Mouse (Mus musculus) right cerebral cortex, postnatal 25 days (tissue): Measurements from ENCODE around the gene Rps6kb2.

Experiments
- DNase-seq: peaks from one replicate; pipeline ENCODE4 v3.0.0; 2022

Rps6kb2 gene

GRCm38 (mm10) chr19:4153232-4153654 is 9.9 kb downstream of the Rps6kb2 start, which contains the start of gene Ptprcap:
TSS of gene Ptprcap (plus strand) at chr19:4153604.
- no peak for DNase-seq

GRCm38 (mm10) chr19:4152445-4153231 is 10.5 kb downstream of the Rps6kb2 start:
- DNase-seq: no peak

- no peak for DNase-seq
Measured at GRCm38 (mm10) chr19:4151898-4152297, 11.3 kb downstream of the Rps6kb2 start.

GRCm38 (mm10) chr19:4151488-4151860 is 11.7 kb downstream of the Rps6kb2 start:
- no peak for DNase-seq

GRCm38 (mm10) chr19:4150567-4151487 is 12.3 kb downstream of the Rps6kb2 start:
- no peak for DNase-seq

GRCm38 (mm10) chr19:4149764-4150461 is 13.2 kb downstream of the Rps6kb2 start:
- DNase-seq: no peak

GRCm38 (mm10) chr19:4149283-4149682 is 13.9 kb downstream of the Rps6kb2 start:
- no peak for DNase-seq

- DNase-seq: no peak
Measured at GRCm38 (mm10) chr19:4148819-4149218, 14.3 kb downstream of the Rps6kb2 start.

GRCm38 (mm10) chr19:4148491-4148806 is 14.7 kb downstream of the Rps6kb2 start, which contains the start of gene Coro1b:
TSS of gene Coro1b (plus strand) at chr19:4148619.
- peak; percentile 91 for DNase-seq

GRCm38 (mm10) chr19:4147782-4148490 is 15.2 kb downstream of the Rps6kb2 start:
- DNase-seq: no peak

GRCm38 (mm10) chr19:4147022-4147405 is 16.1 kb downstream of the Rps6kb2 start:
- DNase-seq: no peak

- no peak for DNase-seq
Measured at GRCm38 (mm10) chr19:4146366-4147021, 16.7 kb downstream of the Rps6kb2 start.

GRCm38 (mm10) chr19:4145936-4146335 is 17.2 kb downstream of the Rps6kb2 start:
- no peak for DNase-seq

- no peak for DNase-seq
Measured at GRCm38 (mm10) chr19:4144550-4145498, 18.3 kb downstream of the Rps6kb2 start.

GRCm38 (mm10) chr19:4143759-4144268 is 19.3 kb downstream of the Rps6kb2 start, which contains the start of gene Cabp4:
TSS of gene Cabp4 (minus strand) at chr19:4144033.
- no peak for DNase-seq

GRCm38 (mm10) chr19:4142416-4143173 is 20.6 kb downstream of the Rps6kb2 start:
- DNase-seq: no peak

GRCm38 (mm10) chr19:4140147-4140546 is 23.0 kb downstream of the Rps6kb2 start:
- DNase-seq: no peak

- DNase-seq: no peak
Measured at GRCm38 (mm10) chr19:4139446-4139845, 23.7 kb downstream of the Rps6kb2 start, which contains the start of gene Gpr152. TSS of gene Gpr152 (plus strand) at chr19:4139787.

GRCm38 (mm10) chr19:4137913-4138312 is 25.2 kb downstream of the Rps6kb2 start:
- no peak for DNase-seq

GRCm38 (mm10) chr19:4136463-4136862 is 26.7 kb downstream of the Rps6kb2 start:
- DNase-seq: no peak
